Mouse (Mus musculus) forebrain, embryonic 14.5 days (tissue): ENCODE results near the gene Gm49392. TPM values are rescaled to one million over a fixed set of nuclear protein-coding genes. Genes with fewer than 3 reads are reported as not detected.

Source experiments
- ATAC-seq: fragments of 200-750 bp; cut with Nextera tagmentation; 2 replicates; pipeline ENCODE4 v1.8.0; 2017; ENCODE audit warnings: mild to moderate bottlenecking, moderate library complexity
- DNase-seq: peaks from one replicate; pipeline ENCODE4 v3.0.0-alpha.2; 2015; ENCODE audit warnings: low spot score
- H3K27ac ChIP-seq: fragments of 300-500 bp; sonication (generic); 2 replicates; pipeline ENCODE4 v1.5.1; 2014; ENCODE audit warnings: low read depth, mild to moderate bottlenecking, control low read depth, low read length, moderate library complexity
- H3K27me3 ChIP-seq: fragments of 300-500 bp; sonication (generic); replicated peaks from 2 replicates; pipeline ENCODE4 v1.6.1; 2014; ENCODE audit warnings: low read length, control low read depth, mixed read lengths; ENCODE audit not compliant: control insufficient read depth, insufficient read depth
- H3K36me3 ChIP-seq: fragments of 300-500 bp; sonication (generic); 2 replicates; pipeline ENCODE4 v1.6.1; 2014; ENCODE audit warnings: low read length, control low read depth; ENCODE audit not compliant: control insufficient read depth, insufficient read depth
- H3K4me1 ChIP-seq: fragments of 300-500 bp; sonication (generic); 2 replicates; pipeline ENCODE4 v1.6.1; 2014; ENCODE audit warnings: antibody characterized with exemption, low read length, control low read depth; ENCODE audit not compliant: control insufficient read depth, insufficient read depth
- H3K4me2 ChIP-seq: fragments of 300-500 bp; sonication (generic); 2 replicates; pipeline ENCODE4 v1.6.1; 2014; ENCODE audit warnings: mild to moderate bottlenecking, control low read depth, low read length
- H3K4me3 ChIP-seq: fragments of 300-500 bp; sonication (generic); 2 replicates; pipeline ENCODE4 v1.5.1; 2014; ENCODE audit warnings: low read depth, low read length, control low read depth
- H3K9ac ChIP-seq: fragments of 300-500 bp; sonication (generic); 2 replicates; pipeline ENCODE4 v1.6.1; 2014; ENCODE audit warnings: mild to moderate bottlenecking, low read length, control low read depth, moderate library complexity
- H3K9me3 ChIP-seq: fragments of 300-500 bp; sonication (generic); replicated peaks from 2 replicates; pipeline ENCODE4 v1.6.1; 2016; ENCODE audit warnings: low read length, control low read depth, mixed read lengths; ENCODE audit not compliant: control insufficient read depth
- WGBS: fragments of 180-500 bp; shearing (Covaris S2); extraction: QIAGEN DNeasy Blood & Tissue Kit; methylation state at CpG from one replicate; pipeline ENCODE4 v1.1.7; 2014; 5-methylcytosine and 5-hydroxymethylcytosine counted together
- polyA plus RNA-seq: library from polyadenylated mRNA; unstranded; fragments of >200 nt; fragmentation: Nextera tagmentation; extraction: Ambion mirVana; gene quantifications from 2 replicates; pipeline ENCODE4 v1.2.1, GENCODE M21; 2014

Gm49392 gene
- polyA plus RNA-seq, 1 experiment from 2014 or later, result not detected

DNA sequence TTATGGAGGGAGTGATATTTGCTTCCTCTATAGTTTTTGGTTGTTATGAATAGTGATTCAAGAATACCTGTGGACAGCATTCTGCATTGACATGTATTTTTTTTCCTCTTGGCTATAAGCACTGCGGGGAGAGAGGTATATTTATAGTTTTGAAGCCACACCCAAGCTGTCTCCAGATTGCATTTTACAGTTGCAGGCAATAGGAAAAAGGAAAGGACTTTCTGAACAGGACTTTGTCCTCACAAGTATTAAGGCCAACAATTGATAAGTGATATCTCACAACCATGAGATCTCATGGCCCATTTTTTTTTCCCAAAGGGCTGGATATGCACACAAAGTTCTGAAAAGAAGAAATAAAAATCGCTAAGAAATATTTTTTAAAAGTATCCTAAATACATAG lies 87.0 kb downstream of the Gm49392 start:
- 86% methylated on average over 2 of the region's 2 CpGs for WGBS
- no peaks in the 10 kb centered on the region for H3K4me1 ChIP-seq
- no peak overlapping the region for H3K4me3 ChIP-seq
- DNase-seq (no peak), ATAC-seq (no peak)
- no peaks in the 10 kb centered on the region for H3K36me3 ChIP-seq
- no peaks in the 10 kb centered on the region for H3K9me3 ChIP-seq
- H3K4me2 ChIP-seq, result no peak overlapping the region
- no peak overlapping the region for H3K9ac ChIP-seq
- no peak overlapping the region for H3K27ac ChIP-seq
- H3K27me3 ChIP-seq, result no peaks in the 10 kb centered on the region

- 67% methylated on average over 1 of the region's 1 CpGs for WGBS
- no peak within 1 kb of the TSS for H3K9ac ChIP-seq
- H3K27ac ChIP-seq, result no peak within 1 kb of the TSS
- no peaks in the 10 kb centered on the region for H3K36me3 ChIP-seq
- DNase-seq (no peak), ATAC-seq (no peak)
- H3K27me3 ChIP-seq, result no peaks in the 10 kb centered on the region
- H3K4me2 ChIP-seq, result no peak within 1 kb of the TSS
- H3K9me3 ChIP-seq, result no peaks in the 10 kb centered on the region
- no peak within 1 kb of the TSS for H3K4me3 ChIP-seq
- no peaks in the 10 kb centered on the region for H3K4me1 ChIP-seq
Measured at GRCm38 (mm10) chr13:60802749-60803148, 93.9 kb downstream of the Gm49392 start, which contains the start of gene Ctsll3. TSS of gene Ctsll3 (minus strand) at chr13:60802849.

Other genes with a start within 250 kb of the Gm49392 start
- gene BC051665, start 110.5 kb downstream of the Gm49392 start, polyA plus RNA-seq, result not detected in 2 replicates
- gene Ctsll3, start 94.0 kb downstream of the Gm49392 start, polyA plus RNA-seq, result not detected in 2 replicates
- 0.36 TPM in 1 of 2 replicates, not detected in the other for gene 4930486L24Rik, start 32.4 kb downstream of the Gm49392 start, polyA plus RNA-seq
- 1.2 and 2.4 TPM in 2 replicates for gene Ctla2b, start 553 bp upstream of the Gm49392 start, polyA plus RNA-seq
- not detected in 2 replicates for gene Tpbpb, start 8.0 kb upstream of the Gm49392 start, polyA plus RNA-seq
- gene Gm49393, start 38.7 kb upstream of the Gm49392 start, polyA plus RNA-seq, result not detected in 2 replicates
- gene Gm49391, start 39.7 kb upstream of the Gm49392 start, polyA plus RNA-seq, result 2.0 TPM in 1 of 2 replicates, not detected in the other
- 13.2 and 15.0 TPM in 2 replicates for gene Ctla2a, start 39.7 kb upstream of the Gm49392 start, polyA plus RNA-seq
- gene Tpbpa, start 45.1 kb upstream of the Gm49392 start, polyA plus RNA-seq, result not detected in 2 replicates
- gene Ctsj, start 109.1 kb upstream of the Gm49392 start, polyA plus RNA-seq, result not detected in 2 replicates
- gene Ctsq, start 143.7 kb upstream of the Gm49392 start, polyA plus RNA-seq, result not detected in 2 replicates